ENCODE assay signal across 25 mouse cellular contexts in the genomic region with DNA sequence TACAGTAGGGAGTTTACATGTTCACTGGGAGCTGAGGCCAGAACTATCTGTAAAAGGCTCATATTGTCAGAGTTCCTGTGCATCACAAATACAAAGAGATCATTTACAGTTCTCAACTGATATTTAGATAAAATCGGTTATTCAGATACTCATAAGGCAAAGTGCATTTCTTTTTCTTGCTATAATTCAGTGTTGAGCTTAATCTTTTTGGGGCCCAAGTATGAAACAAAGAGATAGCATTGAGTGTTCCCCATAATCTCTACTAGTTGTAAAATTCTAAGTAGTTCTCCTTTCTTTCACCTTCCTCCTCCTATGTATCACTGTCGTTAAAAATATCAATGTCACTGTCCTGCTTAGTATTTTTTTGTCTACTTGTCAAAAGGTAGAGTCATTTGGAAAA.
"Had no signal": no experiment of that assay in that cellular context is flagged by ENCODE, and none has a peak within 500 bp of the region (broad histone marks: within the 10 kb centered on the region; RNA-seq: fewer than 3 reads in every experiment).

No protein-coding gene starts in this region.

- H3K9ac ChIP-seq: embryonic facial prominence, embryonic 12.5 days; embryonic facial prominence, embryonic 13.5 days; embryonic facial prominence, embryonic 15.5 days; forebrain, embryonic 12.5 days; forebrain, embryonic 13.5 days; forebrain, embryonic 15.5 days; forebrain, postnatal 0 days had no signal

- DNase-seq: cerebellum, adult 9-10 months; cerebellum, adult 9-11 months; cerebellum, postnatal 10 days; cerebellum, postnatal 14 days; cerebellum, postnatal 25 days; cerebellum, postnatal 36 days; embryo, embryonic 11 days; forebrain, postnatal 0 days; gastrocnemius, adult 2 months; gastrocnemius, postnatal 10 days; gastrocnemius, postnatal 14 days; gastrocnemius, postnatal 25 days; gastrocnemius, postnatal 36 days; heart, adult 11 months; heart, adult 18-20 months; heart, adult 2 months had no signal

- H3K27ac ChIP-seq: embryonic facial prominence, embryonic 10.5 days; embryonic facial prominence, embryonic 12.5 days; embryonic facial prominence, embryonic 13.5 days; embryonic facial prominence, embryonic 15.5 days; forebrain, embryonic 10.5 days; forebrain, embryonic 12.5 days; forebrain, embryonic 13.5 days; forebrain, embryonic 15.5 days; gastrocnemius, adult 2 months; heart, adult 2 months had no signal

- H3K27me3 ChIP-seq: embryonic facial prominence, embryonic 12.5 days; embryonic facial prominence, embryonic 13.5 days; embryonic facial prominence, embryonic 15.5 days; forebrain, embryonic 12.5 days; forebrain, embryonic 13.5 days; forebrain, embryonic 15.5 days had no signal

- H3K4me1 ChIP-seq: embryonic facial prominence, embryonic 10.5 days; embryonic facial prominence, embryonic 12.5 days; embryonic facial prominence, embryonic 13.5 days; embryonic facial prominence, embryonic 15.5 days; forebrain, embryonic 10.5 days; forebrain, embryonic 12.5 days; forebrain, embryonic 13.5 days; forebrain, embryonic 15.5 days had no signal

- H3K36me3 ChIP-seq: embryonic facial prominence, embryonic 10.5 days; embryonic facial prominence, embryonic 12.5 days; embryonic facial prominence, embryonic 13.5 days; embryonic facial prominence, embryonic 15.5 days; forebrain, embryonic 10.5 days; forebrain, embryonic 12.5 days; forebrain, embryonic 15.5 days had no signal

- H3K9me3 ChIP-seq: embryonic facial prominence, embryonic 10.5 days; embryonic facial prominence, embryonic 12.5 days; embryonic facial prominence, embryonic 13.5 days; embryonic facial prominence, embryonic 15.5 days; forebrain, embryonic 10.5 days; forebrain, embryonic 12.5 days; forebrain, embryonic 13.5 days; forebrain, embryonic 15.5 days had no signal

- H3K4me3 ChIP-seq: embryonic facial prominence, embryonic 10.5 days; embryonic facial prominence, embryonic 12.5 days; embryonic facial prominence, embryonic 13.5 days; embryonic facial prominence, embryonic 15.5 days; erythroblast, embryonic 14.5 days; forebrain, embryonic 10.5 days; forebrain, embryonic 12.5 days; forebrain, embryonic 13.5 days; forebrain, embryonic 15.5 days; gastrocnemius, adult 2 months; heart, adult 2 months had no signal
